Mouse (Mus musculus) MEL-GATA-1-ER (cell line): Measurements from ENCODE around the gene Tor1aip1.
"Not testable (repeated sequence)": the region's sequence is repeated elsewhere in the genome, so short reads cannot be mapped to it uniquely, and the experiment has no call there.

Source experiments
- DNase-seq: peaks from one replicate; pipeline ENCODE4 v3.0.0-alpha.2; 2012; ENCODE audit warnings: low read depth; ENCODE audit errors: extremely low read depth

Gene Tor1aip1

GRCm38 (mm10) chr1:156035930-156036737 is at the start of gene Tor1aip1:
Gene Tor1aip1 (minus strand): TSS chr1:156036480.
- peak; percentile 93 for DNase-seq

DNA sequence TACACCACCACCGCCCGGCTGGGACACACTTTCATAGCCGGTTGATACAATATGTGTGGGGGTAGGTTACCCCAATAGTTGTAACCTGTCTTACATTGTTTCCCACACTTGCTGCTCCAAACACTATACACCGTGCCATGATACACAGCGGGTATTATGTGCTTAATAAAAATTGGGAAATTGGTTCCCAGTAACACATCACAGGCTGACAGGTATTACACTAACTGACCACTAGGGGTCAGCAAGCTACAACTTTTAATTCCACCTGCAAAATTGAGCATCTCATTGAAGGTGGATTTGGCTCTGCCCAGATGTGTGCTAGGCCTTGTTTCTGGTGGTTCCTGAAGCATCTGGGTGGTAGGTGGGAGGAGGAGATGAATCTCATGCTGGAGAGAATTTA is 49.5 kb upstream of the Tor1aip1 start:
- DNase-seq: peak; percentile 54

- DNase-seq: no peak
These were observed 48.3 kb upstream of the Tor1aip1 start for GRCm38 (mm10) chr1:156084603-156085002.

DNA sequence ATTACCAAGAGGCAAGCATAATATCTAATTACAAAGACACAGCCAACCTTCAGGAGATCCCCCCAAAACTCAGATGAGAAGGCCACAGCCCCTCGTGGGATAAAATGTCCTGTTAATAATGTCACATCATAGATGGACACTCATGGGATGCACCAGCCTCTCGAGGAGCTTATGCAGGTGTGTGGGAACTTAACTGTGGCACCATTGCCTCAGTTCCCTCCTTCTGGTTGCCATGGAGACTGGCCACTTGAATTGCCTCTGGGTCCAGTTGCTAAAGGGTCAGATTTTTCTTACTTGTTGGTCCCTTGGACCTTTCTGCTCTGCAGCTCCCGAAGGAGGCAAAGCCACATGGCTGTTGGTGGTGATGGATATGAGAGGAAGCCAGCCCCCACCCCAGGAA is 41.4 kb upstream of the Tor1aip1 start:
- DNase-seq: no peak

GRCm38 (mm10) chr1:156076474-156076873 is 40.2 kb upstream of the Tor1aip1 start:
- peak; percentile 35 for DNase-seq

- no peak for DNase-seq
These were observed 38.3 kb upstream of the Tor1aip1 start for GRCm38 (mm10) chr1:156074575-156074974.

DNA sequence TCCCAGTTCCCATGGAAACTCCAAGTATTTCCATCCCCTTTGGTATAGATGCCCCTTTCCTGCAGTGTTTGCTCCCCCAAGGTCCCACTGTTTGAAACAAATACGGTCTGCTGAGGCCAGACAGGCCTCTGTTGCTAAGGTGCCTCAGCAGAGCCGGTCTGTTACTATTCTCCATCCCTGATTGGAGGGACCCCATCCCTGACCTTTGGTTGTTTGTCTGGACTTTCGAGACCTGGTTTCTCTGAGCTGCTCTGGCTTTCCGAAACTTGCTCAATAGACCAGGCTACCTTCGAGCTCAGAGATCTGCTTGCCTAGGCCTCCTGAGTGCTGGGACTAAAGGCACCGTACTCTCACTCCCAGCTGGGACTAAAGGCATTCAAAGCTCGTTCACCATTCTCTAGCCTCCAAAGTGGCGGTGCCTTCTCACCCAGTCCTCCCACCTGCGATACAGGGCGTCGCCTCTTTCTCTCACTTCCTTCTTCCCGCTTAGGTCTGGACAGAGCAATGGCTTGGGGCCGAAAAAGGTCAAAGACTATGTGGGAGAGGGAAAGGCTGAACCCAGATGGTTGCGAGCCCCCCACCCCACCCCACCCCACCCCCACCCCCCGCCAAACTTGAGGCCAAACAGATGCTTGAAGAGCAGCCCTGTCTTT is 37.0 kb upstream of the Tor1aip1 start:
- no peak for DNase-seq

GRCm38 (mm10) chr1:156070106-156070505 is 33.8 kb upstream of the Tor1aip1 start:
- DNase-seq: no peak

DNA sequence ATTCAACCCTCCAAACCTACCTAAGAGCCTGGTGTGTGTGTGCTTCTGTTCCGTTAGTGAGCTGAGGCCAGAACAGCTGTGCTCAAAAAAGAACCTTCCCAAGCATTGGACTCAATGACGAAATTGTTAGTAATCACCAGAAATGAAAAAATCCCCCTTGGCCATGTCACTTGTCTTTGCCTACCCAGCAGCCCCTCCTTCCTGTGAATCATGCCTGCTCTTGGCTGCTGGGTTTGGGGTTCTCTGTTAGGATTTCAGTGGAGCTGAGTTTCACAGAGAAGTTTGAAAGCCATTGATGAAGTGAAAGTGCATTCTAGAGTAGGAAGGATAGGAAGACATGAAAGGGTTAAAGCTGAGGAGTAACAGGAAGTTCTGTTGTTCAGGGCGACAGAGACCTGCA is 29.9 kb upstream of the Tor1aip1 start:
- no peak for DNase-seq

GRCm38 (mm10) chr1:156062193-156062592 is 25.9 kb upstream of the Tor1aip1 start:
- no peak for DNase-seq

- DNase-seq: no peak
These were observed 21.9 kb upstream of the Tor1aip1 start for GRCm38 (mm10) chr1:156058207-156058606.

GRCm38 (mm10) chr1:156046688-156047087 is 10.4 kb upstream of the Tor1aip1 start:
- DNase-seq: no peak

DNA sequence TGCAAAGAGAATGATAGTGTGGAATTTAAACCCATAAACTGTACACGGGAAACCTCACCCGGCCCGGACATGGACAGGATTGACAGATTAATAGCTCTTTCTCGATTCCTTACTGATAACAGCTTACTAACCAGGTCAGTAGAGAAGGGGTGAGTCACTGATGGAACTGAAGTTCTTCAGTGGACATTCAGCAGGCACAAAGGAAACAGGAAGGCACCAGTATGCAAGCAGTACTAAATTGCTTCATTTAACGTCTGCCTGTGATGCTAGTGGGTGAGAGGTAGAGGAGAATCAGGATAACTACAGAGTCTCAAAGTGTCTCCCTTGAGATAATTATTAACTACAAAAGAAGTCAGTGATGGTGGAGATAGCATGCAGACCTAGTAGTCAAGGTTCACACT is 7.9 kb upstream of the Tor1aip1 start:
- no peak for DNase-seq

DNA sequence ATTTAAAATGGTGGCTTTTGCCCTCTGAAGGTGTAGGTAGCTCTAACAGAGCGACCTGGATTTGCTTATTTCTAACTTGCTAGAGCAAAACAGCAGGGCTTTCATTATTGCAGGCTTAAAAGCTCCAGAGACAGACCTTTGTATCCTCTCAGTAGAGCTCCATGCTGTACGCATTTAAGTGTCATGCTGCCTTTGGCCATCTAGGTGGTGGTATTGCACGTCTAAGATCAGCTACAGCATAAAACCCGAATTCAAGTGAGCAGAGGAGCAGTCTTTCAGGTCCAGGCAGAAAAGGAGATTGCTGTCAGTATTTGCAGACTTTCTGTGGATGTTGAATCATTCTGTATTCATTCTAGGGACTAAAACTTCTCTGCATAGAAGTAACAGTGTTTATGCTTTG is 6.7 kb upstream of the Tor1aip1 start:
- DNase-seq: peak; percentile 44

GRCm38 (mm10) chr1:156042481-156042880 is 6.2 kb upstream of the Tor1aip1 start:
- no peak for DNase-seq

- no peak for DNase-seq
These were observed 5.4 kb upstream of the Tor1aip1 start for GRCm38 (mm10) chr1:156041451-156042241.

GRCm38 (mm10) chr1:156040731-156041401 is 4.6 kb upstream of the Tor1aip1 start:
- DNase-seq: peak; percentile 92

- DNase-seq: not testable (repeated sequence)
These were observed 3.7 kb upstream of the Tor1aip1 start for GRCm38 (mm10) chr1:156039989-156040388.

DNA sequence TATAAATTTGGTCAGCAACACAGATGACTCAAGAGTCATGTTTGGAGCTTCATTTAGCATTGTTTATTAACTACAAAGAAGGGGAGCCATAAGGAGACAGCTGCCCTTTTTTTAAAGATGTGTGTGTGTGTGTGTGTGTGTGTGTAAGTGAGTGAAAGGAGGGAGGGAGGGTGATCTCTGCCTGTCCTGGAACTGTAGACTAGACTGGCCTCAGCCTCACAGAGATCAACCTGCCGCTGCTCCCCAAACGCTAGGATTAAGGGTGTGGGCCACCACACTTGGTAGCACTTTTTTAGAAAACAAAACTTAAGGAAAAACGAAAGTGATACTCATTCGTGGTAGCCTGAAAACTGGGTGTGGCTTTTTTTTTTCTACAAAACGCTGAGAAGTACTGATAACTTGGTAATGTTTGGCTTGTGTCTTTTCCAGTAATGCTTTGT is 884 bp upstream of the Tor1aip1 start:
- peak; percentile 60 for DNase-seq

DNA sequence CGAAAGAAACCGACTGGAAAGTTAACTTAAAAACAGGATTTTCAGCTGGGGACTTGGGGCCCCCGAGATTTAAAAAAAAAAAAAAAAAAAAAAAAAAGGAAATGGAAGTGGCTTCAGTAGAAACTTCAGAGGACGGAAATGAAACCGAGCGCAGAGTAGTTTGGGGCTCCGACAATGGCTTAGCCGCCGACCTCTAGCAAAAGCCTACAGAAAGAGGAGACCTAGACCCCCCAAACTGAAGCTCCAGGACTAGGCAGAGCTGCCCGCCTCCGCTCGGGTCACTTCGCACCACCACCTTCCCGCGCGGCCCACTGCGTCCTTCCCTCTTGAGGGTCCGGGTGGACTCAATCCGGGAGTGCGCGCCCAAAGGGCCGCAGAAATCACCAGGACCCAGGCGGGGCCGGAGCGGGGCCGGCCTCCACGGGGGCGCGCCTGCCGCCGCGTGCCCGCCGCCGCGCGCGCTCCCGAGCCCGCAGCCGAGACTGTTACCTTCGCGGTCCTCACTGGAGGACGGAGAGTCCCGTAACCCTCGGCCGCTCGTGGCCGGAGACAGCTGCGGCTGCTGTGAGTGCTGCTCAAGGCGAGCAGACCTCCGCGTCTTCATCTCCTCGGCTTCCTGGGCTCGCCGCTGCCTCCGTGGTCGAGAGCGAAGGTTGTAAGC is 881 bp downstream of the Tor1aip1 start, which contains the start of gene Tor1aip2:
Gene Tor1aip2 (plus strand): TSS at position 135 of the 661 bp plus-strand sequence.
- peak; percentile 58 for DNase-seq

DNA sequence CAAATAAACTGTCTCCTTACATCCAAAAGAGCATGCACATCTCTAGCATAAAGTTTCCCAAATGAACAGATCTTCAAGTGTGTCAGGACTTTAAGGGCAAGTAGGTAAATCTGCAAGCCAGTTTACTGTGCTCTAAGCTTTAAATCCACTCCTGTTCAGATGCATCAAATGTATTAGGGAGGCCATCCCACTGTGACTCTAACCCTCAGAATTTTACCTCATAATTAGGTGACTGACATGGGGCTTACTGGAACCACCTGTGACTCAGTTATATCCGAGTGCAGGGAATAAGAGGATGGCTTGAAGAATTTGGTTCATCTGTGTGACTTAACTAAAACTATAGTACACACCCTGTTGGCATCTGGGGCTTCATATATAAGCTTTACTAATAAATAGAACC is 1.6 kb downstream of the Tor1aip1 start:
- no peak for DNase-seq
